Mouse (Mus musculus) spleen, adult 2 months (tissue): ENCODE measurements around the gene Ntsr2.

Source experiments
- CTCF ChIP-seq: fragments of 200-500 bp; IDR thresholded peaks from 2 replicates; pipeline ENCODE4 v1.5.1; 2011; ENCODE audit warnings: mild to moderate bottlenecking, inconsistent platforms; ENCODE audit not compliant: insufficient read depth, insufficient read length, insufficient replicate concordance; ENCODE audit errors: extremely low read depth
- POLR2A ChIP-seq: fragments of 200-500 bp; IDR thresholded peaks from 2 replicates; pipeline ENCODE4 v1.6.1; 2011; ENCODE audit warnings: low read depth, low read length, inconsistent platforms

DNA sequence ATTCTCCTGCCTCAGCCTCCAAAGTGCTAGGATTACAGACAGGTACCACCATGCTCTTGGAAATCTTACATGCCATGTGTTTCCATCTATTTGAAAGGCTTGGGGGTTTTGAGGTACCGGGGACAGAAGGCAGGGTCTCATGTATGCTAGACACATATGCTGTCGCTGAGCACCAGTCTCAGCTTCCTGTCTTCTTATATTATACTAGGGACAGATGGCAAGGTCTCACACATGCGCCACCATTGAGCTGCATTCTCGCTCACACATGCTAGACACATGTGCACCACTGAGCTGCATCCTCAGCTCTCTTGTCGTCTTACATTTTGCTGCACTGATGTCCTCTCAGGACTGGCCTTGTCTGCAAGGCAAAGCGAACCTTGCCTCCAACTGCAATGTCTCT is 33.7 kb upstream of the Ntsr2 start:
- TF ChIP-seq POLR2A (no peak), CTCF (no peak)
